Mouse (Mus musculus): Measurements from ENCODE around the gene OR5BS1P. TPM values are rescaled to one million over a fixed set of nuclear protein-coding genes. Genes with fewer than 3 reads are reported as not detected.

Gene OR5BS1P
- polyA plus RNA-seq, 1 experiment from 2014 or later: not detected

DNA sequence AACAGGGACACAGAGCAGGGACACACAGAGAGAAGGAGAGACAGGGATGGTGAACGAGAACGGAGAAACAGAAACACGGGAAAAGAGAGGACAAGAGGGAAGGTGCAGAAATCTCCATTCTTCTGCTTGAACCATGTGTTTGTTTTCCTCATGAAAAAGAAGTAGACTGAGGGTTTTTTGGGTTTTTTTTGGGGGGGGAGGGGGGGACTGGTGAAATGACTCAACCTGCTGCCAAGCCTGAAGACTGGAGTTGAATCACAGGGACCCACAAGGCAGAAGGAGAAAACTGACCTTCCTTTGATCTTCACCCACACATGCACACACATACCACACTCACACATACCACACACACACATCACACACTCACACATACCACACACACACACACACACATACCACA, 33.6 kb downstream of the OR5BS1P start:
- no peak overlapping the region for H3K4me3 ChIP-seq (replicated peaks; ENCODE audit: low read depth, low read length)
- H3K36me3 ChIP-seq (ENCODE audit: insufficient read depth, low read length): no peaks in the 10 kb centered on the region
- H3K27me3 ChIP-seq (ENCODE audit: insufficient read depth, low read length): no peaks in the 10 kb centered on the region
- H3K4me2 ChIP-seq (ENCODE audit: low read length): no peak overlapping the region
- no peaks in the 10 kb centered on the region for H3K9me3 ChIP-seq (replicated peaks; ENCODE audit: low read length)
- no peak overlapping the region for H3K9ac ChIP-seq (ENCODE audit: low read depth, low read length)
- 83% methylated on average over 3 of the region's 3 CpGs for WGBS
- no peaks in the 10 kb centered on the region for H3K4me1 ChIP-seq (replicated peaks; ENCODE audit: insufficient read depth, low read length)
- TF ChIP-seq CTCF (IDR thresholded peaks at IDR 0.05; ENCODE audit: low read depth): no peak
- DNase-seq (ENCODE audit: low spot score) (no peak), ATAC-seq (replicated peaks; ENCODE audit: low FRiP score, low read depth) (no peak)
- no peak overlapping the region for H3K27ac ChIP-seq

GRCm38 (mm10) chr15:98504514-98504913, 34.8 kb downstream of the OR5BS1P start:
- peak; percentile 82 for TF ChIP-seq CTCF (IDR thresholded peaks at IDR 0.05; ENCODE audit: low read depth)
- Histone ChIP-seq H3K9ac (ENCODE audit: low read depth, low read length) (no peak overlapping the region), H3K4me3 (replicated peaks; ENCODE audit: low read depth, low read length) (no peak overlapping the region), H3K9me3 (replicated peaks; ENCODE audit: low read length) (no peaks in the 10 kb centered on the region), H3K27ac (no peak overlapping the region), H3K36me3 (ENCODE audit: insufficient read depth, low read length) (no peaks in the 10 kb centered on the region), H3K27me3 (ENCODE audit: insufficient read depth, low read length) (no peaks in the 10 kb centered on the region), H3K4me1 (replicated peaks; ENCODE audit: insufficient read depth, low read length) (no peaks in the 10 kb centered on the region), H3K4me2 (ENCODE audit: low read length) (no peak overlapping the region)
- no peak for ATAC-seq (replicated peaks; ENCODE audit: low FRiP score, low read depth)
- DNase-seq (ENCODE audit: low spot score): peak; percentile 63
- WGBS: 12% methylated on average over 18 of the region's 18 CpGs

DNA sequence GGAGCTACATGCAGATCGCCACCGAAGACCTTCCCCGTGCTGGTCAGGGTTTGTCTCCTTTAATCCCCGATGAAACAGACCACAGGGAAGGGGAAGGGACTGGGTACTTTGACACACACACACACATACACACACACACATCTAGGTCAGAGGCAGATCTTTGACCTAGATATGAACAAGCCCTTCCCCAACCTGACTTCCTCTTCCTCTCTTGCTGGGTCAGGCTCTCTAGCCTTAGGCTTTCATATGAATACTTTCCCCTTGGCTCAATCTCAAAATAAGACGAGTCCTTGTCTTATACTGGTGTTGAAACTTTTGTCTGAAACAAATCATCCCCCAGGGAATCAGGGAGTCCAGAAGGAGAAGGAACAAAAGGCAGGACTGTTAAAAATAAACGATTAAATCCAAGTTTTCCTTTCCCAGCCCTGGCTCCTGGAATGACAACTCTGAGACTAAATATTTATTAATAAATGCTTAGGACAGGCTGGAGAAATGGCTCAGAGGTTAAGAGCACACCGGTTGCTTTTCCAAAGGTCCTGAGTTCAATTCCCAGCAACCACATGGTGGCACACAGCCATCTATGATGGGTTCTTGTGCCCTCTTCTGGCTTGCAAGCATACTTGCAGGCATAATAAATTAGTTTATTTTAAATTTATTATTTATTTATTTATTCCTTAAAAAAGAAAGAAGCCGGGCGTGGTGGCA, 36.7 kb downstream of the OR5BS1P start:
- Histone ChIP-seq H3K4me3 (replicated peaks; ENCODE audit: low read depth, low read length) (no peak overlapping the region), H3K9me3 (replicated peaks; ENCODE audit: low read length) (no peaks in the 10 kb centered on the region), H3K4me2 (ENCODE audit: low read length) (no peak overlapping the region), H3K36me3 (ENCODE audit: insufficient read depth, low read length) (no peaks in the 10 kb centered on the region), H3K4me1 (replicated peaks; ENCODE audit: insufficient read depth, low read length) (no peaks in the 10 kb centered on the region), H3K9ac (ENCODE audit: low read depth, low read length) (no peak overlapping the region), H3K27me3 (ENCODE audit: insufficient read depth, low read length) (no peaks in the 10 kb centered on the region), H3K27ac (no peak overlapping the region)
- WGBS: 70% methylated on average over 9 of the region's 9 CpGs
- ATAC-seq (replicated peaks; ENCODE audit: low FRiP score, low read depth) (no peak), DNase-seq (ENCODE audit: low spot score) (no peak)
- TF ChIP-seq CTCF (IDR thresholded peaks at IDR 0.05; ENCODE audit: low read depth): no peak

DNA sequence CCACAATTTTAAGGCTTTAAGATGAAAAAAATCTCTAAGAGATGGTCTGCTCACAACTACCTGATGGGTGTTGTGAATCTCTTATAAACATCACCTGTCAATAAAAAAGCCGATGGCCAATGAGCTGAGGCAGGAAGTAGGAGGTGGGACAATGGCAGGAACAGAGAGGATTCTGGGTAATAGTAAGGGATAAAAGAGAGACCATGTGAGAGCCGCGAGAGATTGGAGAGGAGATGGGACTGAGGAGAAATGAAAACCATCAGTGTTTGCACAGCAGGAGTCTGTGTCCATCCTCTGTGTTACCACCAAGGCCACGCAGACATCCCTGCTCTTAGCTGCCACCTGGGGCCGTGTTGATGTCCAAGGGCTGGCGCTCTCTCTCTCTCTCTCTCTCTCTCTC, 37.6 kb downstream of the OR5BS1P start:
- 89% methylated on average over 6 of the region's 6 CpGs for WGBS
- Histone ChIP-seq H3K4me3 (replicated peaks; ENCODE audit: low read depth, low read length) (no peak overlapping the region), H3K27ac (no peak overlapping the region), H3K9ac (ENCODE audit: low read depth, low read length) (no peak overlapping the region), H3K27me3 (ENCODE audit: insufficient read depth, low read length) (no peaks in the 10 kb centered on the region), H3K9me3 (replicated peaks; ENCODE audit: low read length) (no peaks in the 10 kb centered on the region), H3K36me3 (ENCODE audit: insufficient read depth, low read length) (no peaks in the 10 kb centered on the region), H3K4me1 (replicated peaks; ENCODE audit: insufficient read depth, low read length) (no peaks in the 10 kb centered on the region), H3K4me2 (ENCODE audit: low read length) (no peak overlapping the region)
- no peak for TF ChIP-seq CTCF (IDR thresholded peaks at IDR 0.05; ENCODE audit: low read depth)
- no peak for DNase-seq (ENCODE audit: low spot score)
- ATAC-seq (replicated peaks; ENCODE audit: low FRiP score, low read depth): no peak

- no peaks in the 10 kb centered on the region for H3K27me3 ChIP-seq (ENCODE audit: insufficient read depth, low read length)
- no peak overlapping the region for H3K27ac ChIP-seq
- H3K36me3 ChIP-seq (ENCODE audit: insufficient read depth, low read length): no peaks in the 10 kb centered on the region
- no peaks in the 10 kb centered on the region for H3K4me1 ChIP-seq (replicated peaks; ENCODE audit: insufficient read depth, low read length)
- no peak for ATAC-seq (replicated peaks; ENCODE audit: low FRiP score, low read depth)
- WGBS: 49% methylated on average over 2 of the region's 2 CpGs
- H3K4me2 ChIP-seq (ENCODE audit: low read length): no peak overlapping the region
- no peaks in the 10 kb centered on the region for H3K9me3 ChIP-seq (replicated peaks; ENCODE audit: low read length)
- TF ChIP-seq CTCF (IDR thresholded peaks at IDR 0.05; ENCODE audit: low read depth): no peak
- no peak overlapping the region for H3K9ac ChIP-seq (ENCODE audit: low read depth, low read length)
- H3K4me3 ChIP-seq (replicated peaks; ENCODE audit: low read depth, low read length): no peak overlapping the region
- DNase-seq (ENCODE audit: low spot score): no peak
Measured at GRCm38 (mm10) chr15:98509387-98509786, 39.7 kb downstream of the OR5BS1P start.

GRCm38 (mm10) chr15:98510438-98511385, 41.0 kb downstream of the OR5BS1P start:
- peak; percentile 82 for DNase-seq (ENCODE audit: low spot score)
- Histone ChIP-seq H3K4me1 (replicated peaks; ENCODE audit: insufficient read depth, low read length) (no peaks in the 10 kb centered on the region), H3K36me3 (ENCODE audit: insufficient read depth, low read length) (no peaks in the 10 kb centered on the region), H3K4me2 (ENCODE audit: low read length) (peak overlapping the region; percentile 49), H3K27me3 (ENCODE audit: insufficient read depth, low read length) (no peaks in the 10 kb centered on the region), H3K27ac (no peak overlapping the region), H3K4me3 (replicated peaks; ENCODE audit: low read depth, low read length) (no peak overlapping the region), H3K9me3 (replicated peaks; ENCODE audit: low read length) (no peaks in the 10 kb centered on the region), H3K9ac (ENCODE audit: low read depth, low read length) (no peak overlapping the region)
- peak; percentile 85 for TF ChIP-seq CTCF (IDR thresholded peaks at IDR 0.05; ENCODE audit: low read depth)
- 25% methylated on average over 25 of the region's 25 CpGs for WGBS
- no peak for ATAC-seq (replicated peaks; ENCODE audit: low FRiP score, low read depth)

Measured in kidney, postnatal 0 days (tissue).